Mouse (Mus musculus) cerebellum, adult 2 months (tissue): ENCODE data around the gene Arhgap31.

Experiments
- CTCF ChIP-seq: fragments of 200-500 bp; IDR thresholded peaks from 2 replicates; pipeline ENCODE4 v1.5.1; 2011; ENCODE audit warnings: low read depth, mild to moderate bottlenecking, control low read depth, low read length, moderate library complexity, borderline replicate concordance; ENCODE audit not compliant: insufficient read depth
- POLR2A ChIP-seq: fragments of 200-500 bp; IDR thresholded peaks from 2 replicates; pipeline ENCODE4 v1.6.1; 2011; ENCODE audit warnings: low read length, control low read depth, borderline replicate concordance; ENCODE audit not compliant: insufficient read depth

DNA sequence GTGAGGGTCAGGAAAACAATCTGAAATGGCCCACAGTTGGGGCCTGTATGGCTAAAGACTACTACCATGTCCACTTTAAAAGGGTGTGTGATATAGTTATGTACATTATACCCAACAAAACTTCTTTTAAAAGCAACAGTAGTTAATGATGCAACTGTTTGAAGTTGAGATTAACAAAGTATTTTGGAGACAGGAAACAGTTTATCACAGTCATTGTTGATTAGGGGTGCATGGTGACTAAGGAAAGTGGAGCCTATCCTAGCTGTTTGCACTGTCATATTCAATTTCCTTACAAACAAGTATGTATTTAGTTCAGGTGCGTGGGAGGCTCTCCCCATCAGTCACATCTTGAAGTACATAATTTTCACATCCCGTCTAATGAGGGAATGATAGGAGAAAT, 47.1 kb downstream of the Arhgap31 start:
- TF ChIP-seq CTCF = no peak
- no peak for TF ChIP-seq POLR2A
